Mouse (Mus musculus) heart, embryonic 11.5 days (tissue): Measurements from ENCODE around the gene Spindoc. TPM values are rescaled to one million over a fixed set of nuclear protein-coding genes. Genes with fewer than 3 reads are reported as not detected.

Experiments used
- ATAC-seq: fragments of 200-750 bp; cut with Nextera tagmentation; replicated peaks from 2 replicates; pipeline ENCODE4 v1.8.0; 2017; ENCODE audit warnings: moderate library complexity; ENCODE audit not compliant: insufficient number of reproducible peaks, low FRiP score, low TSS enrichment
- H3K27ac ChIP-seq: fragments of 300-500 bp; sonication (generic); 2 replicates; pipeline ENCODE4 v1.5.1; 2014; ENCODE audit warnings: mild to moderate bottlenecking, low read depth, low read length
- H3K27me3 ChIP-seq: fragments of 300-500 bp; sonication (generic); 2 replicates; pipeline ENCODE4 v1.6.1; 2014; ENCODE audit warnings: mild to moderate bottlenecking, low read length, mixed read lengths; ENCODE audit not compliant: control insufficient read depth, insufficient read depth
- H3K36me3 ChIP-seq: fragments of 300-500 bp; sonication (generic); 2 replicates; pipeline ENCODE4 v1.6.1; 2014; ENCODE audit warnings: mild to moderate bottlenecking, low read length, moderate library complexity, mixed read lengths; ENCODE audit not compliant: control insufficient read depth, insufficient read depth
- H3K4me1 ChIP-seq: fragments of 300-500 bp; sonication (generic); 2 replicates; pipeline ENCODE4 v1.6.1; 2014; ENCODE audit warnings: low read length; ENCODE audit not compliant: control insufficient read depth, insufficient read depth
- H3K4me2 ChIP-seq: fragments of 300-500 bp; sonication (generic); 2 replicates; pipeline ENCODE4 v1.6.1; 2014; ENCODE audit warnings: mild to moderate bottlenecking, moderate library complexity
- H3K4me3 ChIP-seq: fragments of 300-500 bp; sonication (generic); 2 replicates; pipeline ENCODE4 v1.5.1; 2014; ENCODE audit warnings: low read depth, low read length
- H3K9ac ChIP-seq: fragments of 300-500 bp; sonication (generic); 2 replicates; pipeline ENCODE4 v1.6.1; 2014; ENCODE audit warnings: mild to moderate bottlenecking, low read depth, low read length, moderate library complexity
- H3K9me3 ChIP-seq: fragments of 300-500 bp; sonication (generic); replicated peaks from 2 replicates; pipeline ENCODE4 v1.6.1; 2016; ENCODE audit warnings: low read length; ENCODE audit not compliant: control insufficient read depth
- WGBS: fragments of 180-500 bp; shearing (Covaris S2); extraction: QIAGEN DNeasy Blood & Tissue Kit; methylation state at CpG from one replicate; pipeline ENCODE4 v1.1.7; 2014; ENCODE audit not compliant: insufficient replicate concordance; 5-methylcytosine and 5-hydroxymethylcytosine counted together
- polyA plus RNA-seq: library from polyadenylated mRNA; unstranded; fragments of >200 nt; fragmentation: Nextera tagmentation; extraction: Ambion mirVana; gene quantifications from 2 replicates; pipeline ENCODE4 v1.2.1, GENCODE M21; 2014

The Spindoc gene
- polyA plus RNA-seq, 1 experiment from 2014 or later, result 26.6 TPM

DNA sequence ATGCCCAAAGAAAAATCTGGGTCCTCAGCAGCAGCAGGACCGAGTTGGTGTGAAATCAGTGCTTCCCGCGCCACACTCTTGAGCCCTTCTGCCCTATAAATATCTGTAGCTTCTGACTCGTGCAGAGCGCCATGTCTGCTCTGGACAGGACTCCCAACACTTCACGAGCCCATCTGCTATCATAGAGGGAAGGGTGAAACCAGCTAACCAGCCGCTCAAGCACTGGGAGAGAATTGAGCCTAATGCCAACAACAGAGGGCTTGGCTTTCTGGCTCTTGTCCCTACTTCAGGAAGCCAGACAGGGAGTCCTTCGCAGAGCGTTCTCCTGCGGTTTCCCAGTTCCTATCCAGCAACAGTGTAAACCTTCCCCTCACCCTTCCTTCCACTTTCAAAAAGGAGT, 71.5 kb downstream of the Spindoc start:
- Histone ChIP-seq H3K27ac (peak overlapping the region; percentile 87), H3K9me3 (no peaks in the 10 kb centered on the region), H3K4me1 (peaks cover 58% of the 10 kb centered on the region), H3K36me3 (no peaks in the 10 kb centered on the region), H3K27me3 (no peaks in the 10 kb centered on the region), H3K9ac (peak overlapping the region; percentile 2; the same call in 1 of the 2 replicates), H3K4me3 (no peak overlapping the region), H3K4me2 (peak overlapping the region; percentile 48)
- WGBS, result 25% methylated on average over 10 of the region's 10 CpGs
- no peak for ATAC-seq

DNA sequence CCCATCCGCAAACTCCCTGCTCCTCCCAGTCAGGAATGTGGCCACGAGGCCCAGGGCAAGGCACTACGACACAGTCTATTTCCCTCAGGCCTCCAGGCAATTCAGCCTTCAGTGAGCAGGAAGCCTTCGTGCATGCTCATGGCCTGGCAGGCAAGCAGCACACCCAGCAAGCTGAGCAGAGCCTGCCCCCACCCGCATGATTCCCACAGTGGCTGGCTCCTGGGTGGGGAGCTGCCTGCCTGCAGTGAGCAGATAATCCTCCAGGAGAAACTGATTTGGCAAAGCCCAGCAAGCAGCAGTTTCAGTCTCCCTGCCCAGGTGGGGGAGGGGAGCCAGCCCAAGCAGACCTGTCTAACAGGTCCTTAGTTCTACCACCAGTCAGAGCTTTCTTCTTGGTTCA, 72.1 kb downstream of the Spindoc start:
- 10% methylated on average over 5 of the region's 5 CpGs for WGBS
- H3K4me2 ChIP-seq, result peak overlapping the region; percentile 48
- no peaks in the 10 kb centered on the region for H3K36me3 ChIP-seq
- no peak overlapping the region for H3K4me3 ChIP-seq
- ATAC-seq, result peak; percentile 56; the same call in 1 of the 2 replicates
- H3K9me3 ChIP-seq, result no peaks in the 10 kb centered on the region
- H3K27ac ChIP-seq, result peak overlapping the region; percentile 87
- peak overlapping the region; percentile 46; the same call in 1 of the 2 replicates for H3K9ac ChIP-seq
- H3K4me1 ChIP-seq, result peaks cover 63% of the 10 kb centered on the region
- H3K27me3 ChIP-seq, result no peaks in the 10 kb centered on the region

DNA sequence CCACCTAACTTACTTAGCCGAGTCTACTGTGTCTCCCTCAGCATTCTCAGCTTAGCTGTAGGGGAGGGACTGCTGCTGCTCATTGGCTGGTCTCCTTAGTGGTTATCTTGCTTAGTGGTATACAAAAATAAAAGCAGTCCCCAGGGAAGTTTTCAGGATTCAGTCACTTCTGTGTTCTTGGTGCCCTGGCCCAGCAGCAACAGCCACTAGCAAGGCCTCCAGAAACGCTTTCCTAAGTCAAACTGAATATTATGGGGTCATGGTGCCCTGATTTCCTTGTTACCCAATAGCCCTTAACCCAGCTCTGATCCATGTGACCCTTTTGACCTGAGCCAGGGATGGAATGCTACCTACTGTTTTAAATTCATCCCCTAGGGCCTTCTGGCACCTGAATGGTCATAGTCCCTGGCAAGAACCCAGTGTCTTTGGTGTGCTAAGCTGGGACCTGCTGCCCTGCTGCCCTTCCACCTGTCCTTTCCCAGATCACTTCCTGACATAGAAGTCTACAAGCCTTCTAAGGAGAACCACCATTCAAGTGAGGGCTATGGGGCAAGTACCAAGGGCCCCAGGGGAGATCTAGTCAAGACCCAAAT, 73.0 kb downstream of the Spindoc start:
- Histone ChIP-seq H3K27ac (peak overlapping the region; percentile 87; the same call in 1 of the 2 replicates), H3K36me3 (no peaks in the 10 kb centered on the region), H3K27me3 (no peaks in the 10 kb centered on the region), H3K4me3 (no peak overlapping the region), H3K9ac (peak overlapping the region; percentile 46; the same call in 1 of the 2 replicates), H3K9me3 (no peaks in the 10 kb centered on the region), H3K4me1 (peaks cover 65% of the 10 kb centered on the region), H3K4me2 (peak overlapping the region; percentile 48)
- ATAC-seq, result no peak
- WGBS, result 38% methylated on average over 2 of the region's 2 CpGs

DNA sequence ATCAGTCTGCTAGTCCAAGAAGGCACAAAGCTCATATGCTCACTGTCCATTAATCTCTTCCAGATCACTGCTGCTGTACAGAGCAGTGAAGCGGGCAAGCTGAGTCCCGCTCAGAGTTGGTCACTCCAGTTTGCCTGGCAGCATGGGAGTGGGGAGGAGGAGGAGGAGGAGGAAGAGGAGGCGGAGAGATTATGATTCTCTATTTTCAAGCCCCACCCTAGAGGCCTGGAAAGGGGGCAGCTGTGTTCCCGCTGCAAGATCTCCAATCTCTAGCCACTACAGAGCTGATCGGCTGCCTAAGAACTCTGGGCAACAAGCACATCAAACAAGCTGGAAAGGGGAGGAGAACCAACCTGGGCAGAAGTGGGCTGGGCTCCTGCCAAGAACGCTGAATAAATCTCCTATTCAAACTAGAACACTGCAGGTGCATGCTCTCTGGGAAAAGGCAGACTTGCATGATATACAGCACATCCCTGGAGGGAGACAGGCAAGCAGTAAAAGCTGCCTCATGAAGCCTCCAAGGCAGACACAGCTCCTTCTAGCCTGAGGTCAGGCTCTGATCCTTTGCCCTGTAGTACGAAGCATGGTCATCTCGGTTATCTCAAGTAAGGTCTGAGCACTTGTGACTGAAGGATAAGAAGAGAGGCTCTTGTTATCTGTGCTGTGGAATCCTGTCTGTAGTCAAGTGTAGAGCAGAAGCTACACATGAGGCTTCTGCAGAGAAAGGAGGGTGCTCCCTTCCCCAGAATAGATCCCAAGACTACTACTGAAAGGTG, 74.6 kb downstream of the Spindoc start:
- Histone ChIP-seq H3K4me2 (peak overlapping the region; percentile 31), H3K27ac (peak overlapping the region; percentile 25; the same call in 1 of the 2 replicates), H3K27me3 (no peaks in the 10 kb centered on the region), H3K4me3 (no peak overlapping the region), H3K9ac (0 out of 2 replicates have a peak overlapping the region, but pooled peaks have one; percentile 22), H3K36me3 (no peaks in the 10 kb centered on the region), H3K4me1 (peaks cover 65% of the 10 kb centered on the region), H3K9me3 (no peaks in the 10 kb centered on the region)
- WGBS, result 34% methylated on average over 8 of the region's 8 CpGs
- 0 out of 2 replicates have a peak, but pooled peaks have one; percentile 24 for ATAC-seq

DNA sequence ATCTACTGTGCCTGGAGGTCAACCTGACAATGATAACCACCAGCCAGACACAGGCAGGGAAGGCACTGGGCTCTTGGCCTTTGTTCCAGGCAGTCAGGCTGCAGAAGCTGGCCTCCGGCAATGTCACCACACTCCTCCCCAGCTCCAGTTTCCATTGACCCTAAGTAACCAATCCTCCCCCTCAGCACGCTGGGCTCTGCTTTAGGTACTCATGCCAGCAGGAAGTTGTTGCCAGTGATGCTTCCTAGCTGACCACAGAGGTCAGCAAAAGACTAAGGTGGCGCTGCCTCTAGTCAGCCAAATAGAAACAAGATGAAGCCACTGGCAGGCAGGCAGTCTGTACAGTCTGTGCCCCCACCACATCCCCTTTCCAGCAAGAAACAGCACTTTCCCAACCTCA, 75.8 kb downstream of the Spindoc start:
- Histone ChIP-seq H3K36me3 (no peaks in the 10 kb centered on the region), H3K4me2 (no peak overlapping the region; the same call in 1 of the 2 replicates), H3K4me1 (peaks cover 65% of the 10 kb centered on the region), H3K4me3 (no peak overlapping the region), H3K27ac (no peak overlapping the region), H3K9ac (no peak overlapping the region), H3K9me3 (no peaks in the 10 kb centered on the region), H3K27me3 (no peaks in the 10 kb centered on the region)
- 51% methylated on average over 3 of the region's 3 CpGs for WGBS
- no peak for ATAC-seq

DNA sequence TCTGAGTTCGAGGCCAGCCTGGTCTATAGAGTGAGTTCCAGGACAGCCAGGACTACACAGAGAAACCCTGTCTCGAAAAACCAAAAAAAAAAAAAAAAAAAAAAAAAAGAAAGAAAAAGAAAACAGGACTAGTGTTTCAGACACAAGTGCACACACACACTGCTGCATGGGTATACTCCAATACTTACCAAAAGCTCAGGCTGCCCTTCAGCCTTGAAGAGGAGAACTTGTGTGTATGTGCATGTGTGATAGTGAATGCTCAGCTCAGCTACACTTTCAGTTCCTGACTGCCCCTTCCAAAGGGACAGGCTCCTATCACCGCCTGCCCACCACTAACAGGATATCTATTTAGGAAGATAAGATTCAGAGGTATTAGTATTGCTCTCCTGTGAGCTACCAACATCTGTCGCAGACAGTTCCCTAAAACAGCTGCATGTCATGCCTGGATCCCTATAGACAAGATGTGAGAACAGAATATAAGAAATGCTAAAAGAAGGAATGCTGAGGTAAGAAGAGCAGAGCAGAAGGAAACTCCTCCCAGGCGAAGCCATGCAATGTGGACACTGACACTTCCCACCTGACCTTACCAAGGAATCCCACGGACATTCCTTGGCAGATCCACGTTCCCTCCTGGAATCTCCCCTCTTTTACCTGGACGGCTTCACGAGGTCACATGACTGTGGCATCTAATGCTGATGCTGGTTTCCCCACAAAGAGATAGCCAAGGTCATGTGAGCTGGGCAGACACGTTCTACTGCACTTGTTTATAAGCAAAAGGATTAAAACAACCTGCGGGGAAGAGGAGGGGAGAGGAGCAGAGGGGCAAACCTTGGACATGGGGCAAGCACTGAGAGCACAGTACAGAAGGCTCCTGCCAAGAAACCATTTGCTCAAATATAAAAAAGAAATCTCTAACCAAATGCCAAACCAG, 77.1 kb downstream of the Spindoc start:
- no peak for ATAC-seq
- Histone ChIP-seq H3K9me3 (no peaks in the 10 kb centered on the region), H3K36me3 (no peaks in the 10 kb centered on the region), H3K4me2 (no peak overlapping the region), H3K4me3 (no peak overlapping the region), H3K27me3 (no peaks in the 10 kb centered on the region), H3K9ac (0 out of 2 replicates have a peak overlapping the region, but pooled peaks have one; percentile 18), H3K4me1 (peaks cover 58% of the 10 kb centered on the region), H3K27ac (no peak overlapping the region; the same call in 1 of the 2 replicates)
- WGBS, result 49% methylated on average over 10 of the region's 11 CpGs

DNA sequence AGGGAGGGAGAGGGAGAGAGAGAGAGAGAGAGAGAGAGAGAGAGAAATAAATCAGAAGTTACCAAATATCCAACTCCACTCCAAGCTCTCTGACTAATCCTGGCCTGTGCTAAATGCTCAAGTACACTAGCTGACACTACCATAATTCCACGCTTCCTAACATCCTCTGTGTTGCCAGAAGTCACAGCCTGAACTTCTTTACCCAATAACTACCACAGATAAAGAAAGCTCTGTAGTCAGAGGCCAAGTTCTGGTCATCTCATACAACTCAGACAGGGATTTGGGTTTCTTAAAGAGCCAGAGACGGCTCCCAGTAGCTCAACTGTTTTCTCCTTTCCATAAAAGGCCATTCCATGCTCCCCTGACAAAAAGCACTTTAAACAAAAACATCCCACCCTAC, 78.0 kb downstream of the Spindoc start:
- Histone ChIP-seq H3K27ac (no peak overlapping the region), H3K4me2 (no peak overlapping the region), H3K36me3 (no peaks in the 10 kb centered on the region), H3K27me3 (no peaks in the 10 kb centered on the region), H3K4me1 (peaks cover 50% of the 10 kb centered on the region), H3K4me3 (no peak overlapping the region), H3K9me3 (no peaks in the 10 kb centered on the region), H3K9ac (no peak overlapping the region)
- 68% methylated on average over 2 of the region's 2 CpGs for WGBS
- no peak for ATAC-seq
